Mouse (Mus musculus): ENCODE measurements at regions not wholly inside any gene's neighbourhood (a gene's known extent, or its start where the extent isn't known, plus 50 kb on each side); places are given as distances from the start of the nearest gene placed in this dataset.
A peak's percentile ranks its signal among the peaks of the same experiment; 100 is the strongest.

DNA sequence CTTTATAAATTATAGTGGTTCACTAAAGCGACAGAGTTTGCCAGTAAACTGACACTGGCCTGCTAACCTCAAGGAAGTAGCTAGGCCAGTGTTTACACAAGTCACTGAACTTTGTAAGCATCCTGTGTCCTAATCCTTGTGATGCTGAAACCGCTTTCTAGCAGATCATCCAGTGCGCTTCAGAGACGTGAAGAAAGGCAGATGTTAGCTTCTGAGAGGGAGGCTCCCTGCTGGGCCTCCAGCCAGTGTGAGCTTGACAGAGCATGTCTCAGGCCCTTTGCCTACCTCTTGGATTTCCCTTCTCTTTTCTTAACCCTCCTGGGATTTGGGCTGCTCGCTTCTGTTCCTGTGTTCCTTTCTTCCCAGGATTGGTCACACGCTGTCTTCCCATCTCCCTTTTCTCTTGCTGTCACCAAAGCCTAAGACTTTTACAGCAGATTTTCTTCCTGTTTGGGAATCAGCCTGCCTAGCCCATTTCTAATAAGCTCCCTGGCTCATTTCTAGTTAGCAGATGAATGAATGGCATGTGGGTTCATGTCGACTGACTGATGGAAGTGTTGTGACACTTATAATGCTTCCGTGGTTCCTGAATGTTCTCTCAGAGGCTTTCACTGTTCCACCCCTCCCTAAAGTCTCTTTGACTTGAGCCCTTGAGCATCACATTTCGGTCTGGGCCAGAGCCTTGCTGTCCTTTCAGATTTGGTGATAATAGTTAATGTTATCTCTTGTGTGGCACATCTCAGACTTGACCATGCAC, 79.1 kb upstream of the Ednra start:
- no peak for TF ChIP-seq CTCF (IDR thresholded peaks at IDR 0.05; ENCODE audit: low read depth)
- TF ChIP-seq EP300 (IDR thresholded peaks at IDR 0.05; ENCODE audit: low read depth) = peak; percentile 24; the same call in 1 of the 2 replicates
